Mouse (Mus musculus): ENCODE measurements around the gene Lrwd1. TPM values are rescaled to one million over a fixed set of nuclear protein-coding genes. Genes with fewer than 3 reads are reported as not detected.
A peak's percentile ranks its signal among the peaks of the same experiment; 100 is the strongest.
"Not testable (repeated sequence)": the region's sequence is repeated elsewhere in the genome, so short reads cannot be mapped to it uniquely, and the experiment has no call there.

The Lrwd1 gene
- polyA plus RNA-seq, 1 experiment from 2014 or later = 36.8 TPM

GRCm38 (mm10) chr5:136144606-136145430, 8.9 kb upstream of the Lrwd1 start:
- H3K4me1 ChIP-seq = no peaks in the 10 kb centered on the region
- H3K9me3 ChIP-seq = no peaks in the 10 kb centered on the region
- H3K4me2 ChIP-seq (replicated peaks) = no peak overlapping the region
- H3K27ac ChIP-seq (replicated peaks) = no peak overlapping the region
- H3K4me3 ChIP-seq = no peak overlapping the region
- WGBS = 73% methylated on average over 12 of the region's 12 CpGs
- H3K36me3 ChIP-seq = peaks cover 23% of the 10 kb centered on the region
- no peak for ATAC-seq (replicated peaks)
- H3K9ac ChIP-seq (replicated peaks) = no peak overlapping the region
- H3K27me3 ChIP-seq = no peaks in the 10 kb centered on the region

DNA sequence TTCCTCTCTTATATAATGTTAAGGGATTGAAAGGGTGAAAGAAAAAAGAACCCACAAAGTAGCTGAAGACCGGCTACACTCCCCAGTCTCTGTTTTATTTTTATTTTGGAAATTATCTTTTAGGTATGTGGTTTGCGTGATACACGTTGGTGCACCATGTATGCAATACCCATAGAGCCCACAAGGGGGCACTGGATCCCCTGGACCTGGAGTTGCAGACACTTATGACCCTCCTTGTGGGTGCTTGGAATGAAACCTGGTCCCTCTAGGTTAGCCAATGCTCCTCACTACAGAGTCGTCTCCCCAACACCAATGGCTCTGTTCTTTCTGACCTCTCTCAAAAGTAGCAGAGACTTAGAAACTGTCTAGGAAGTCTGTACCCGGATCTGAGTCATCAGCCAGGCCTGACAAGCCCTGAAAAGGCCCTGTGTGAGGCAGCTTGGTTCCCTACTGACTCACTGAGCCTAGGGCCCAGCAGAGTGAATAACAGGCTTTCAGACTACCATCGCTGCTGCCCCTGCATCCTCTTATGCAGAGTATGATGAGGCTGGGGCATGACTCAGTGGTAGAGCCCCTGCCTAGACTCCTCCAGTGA, 7.4 kb upstream of the Lrwd1 start:
- 87% methylated on average over 6 of the region's 6 CpGs for WGBS
- no peak for ATAC-seq (replicated peaks)
- H3K4me3 ChIP-seq = no peak overlapping the region

DNA sequence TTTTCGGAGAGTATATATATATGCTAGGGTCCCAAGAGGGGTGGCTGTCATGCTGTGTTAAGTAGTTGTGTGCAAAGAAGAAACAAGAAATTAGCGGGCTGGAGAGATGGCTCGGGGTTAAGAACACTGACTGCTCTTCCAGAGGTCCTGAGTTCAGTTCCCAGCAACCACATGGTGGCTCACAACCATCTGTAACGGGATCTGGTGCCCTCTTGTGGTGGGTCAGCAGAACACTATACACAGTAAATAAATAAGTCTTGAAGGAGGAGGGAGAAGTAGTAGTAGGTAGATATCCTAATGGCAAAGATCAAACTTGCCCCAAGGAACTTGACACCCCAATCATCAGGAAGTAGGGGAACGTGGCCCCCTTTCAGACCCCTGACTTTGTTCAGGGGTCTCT, 6.9 kb upstream of the Lrwd1 start:
- H3K36me3 ChIP-seq = peaks cover 27% of the 10 kb centered on the region
- H3K4me2 ChIP-seq (replicated peaks) = no peak overlapping the region
- no peaks in the 10 kb centered on the region for H3K4me1 ChIP-seq
- ATAC-seq (replicated peaks) = no peak
- H3K9ac ChIP-seq (replicated peaks) = no peak overlapping the region
- no peaks in the 10 kb centered on the region for H3K27me3 ChIP-seq
- H3K9me3 ChIP-seq = no peaks in the 10 kb centered on the region
- H3K4me3 ChIP-seq = no peak overlapping the region
- H3K27ac ChIP-seq (replicated peaks) = no peak overlapping the region
- 87% methylated on average over 5 of the region's 5 CpGs for WGBS

More for the DNA sequence above, 7.4 kb upstream of the Lrwd1 start:
- peaks cover 27% of the 10 kb centered on the region for H3K36me3 ChIP-seq
- no peaks in the 10 kb centered on the region for H3K27me3 ChIP-seq
- no peak overlapping the region for H3K9ac ChIP-seq (replicated peaks)
- H3K4me1 ChIP-seq = no peaks in the 10 kb centered on the region
- H3K9me3 ChIP-seq = no peaks in the 10 kb centered on the region
- H3K27ac ChIP-seq (replicated peaks) = no peak overlapping the region
- H3K4me2 ChIP-seq (replicated peaks) = no peak overlapping the region

GRCm38 (mm10) chr5:136140057-136140482, 4.2 kb upstream of the Lrwd1 start:
- Histone ChIP-seq H3K4me1 (peaks cover 17% of the 10 kb centered on the region), H3K4me2 (replicated peaks) (no peak overlapping the region), H3K4me3 (no peak overlapping the region), H3K9me3 (no peaks in the 10 kb centered on the region), H3K36me3 (peaks cover 27% of the 10 kb centered on the region), H3K27me3 (no peaks in the 10 kb centered on the region), H3K9ac (replicated peaks) (no peak overlapping the region), H3K27ac (replicated peaks) (no peak overlapping the region)
- WGBS = 95% methylated on average over 10 of the region's 10 CpGs
- ATAC-seq (replicated peaks) = no peak

- Histone ChIP-seq H3K9ac (replicated peaks) (no peak overlapping the region), H3K36me3 (peaks cover 27% of the 10 kb centered on the region), H3K9me3 (no peaks in the 10 kb centered on the region), H3K4me3 (no peak overlapping the region), H3K27me3 (no peaks in the 10 kb centered on the region), H3K27ac (replicated peaks) (no peak overlapping the region), H3K4me2 (replicated peaks) (no peak overlapping the region), H3K4me1 (peaks cover 23% of the 10 kb centered on the region)
- no peak for ATAC-seq (replicated peaks)
- WGBS = 96% methylated on average over 13 of the region's 13 CpGs
Observed at GRCm38 (mm10) chr5:136139393-136139792, 3.5 kb upstream of the Lrwd1 start.

- H3K27ac ChIP-seq (replicated peaks) = no peak overlapping the region
- peaks cover 32% of the 10 kb centered on the region for H3K36me3 ChIP-seq
- H3K4me3 ChIP-seq = no peak overlapping the region
- no peaks in the 10 kb centered on the region for H3K9me3 ChIP-seq
- 76% methylated on average over 13 of the region's 13 CpGs for WGBS
- H3K27me3 ChIP-seq = no peaks in the 10 kb centered on the region
- H3K4me2 ChIP-seq (replicated peaks) = no peak overlapping the region
- H3K4me1 ChIP-seq = peaks cover 24% of the 10 kb centered on the region
- ATAC-seq (replicated peaks) = no peak
- H3K9ac ChIP-seq (replicated peaks) = no peak overlapping the region
Observed at GRCm38 (mm10) chr5:136137658-136138274, 1.9 kb upstream of the Lrwd1 start.

DNA sequence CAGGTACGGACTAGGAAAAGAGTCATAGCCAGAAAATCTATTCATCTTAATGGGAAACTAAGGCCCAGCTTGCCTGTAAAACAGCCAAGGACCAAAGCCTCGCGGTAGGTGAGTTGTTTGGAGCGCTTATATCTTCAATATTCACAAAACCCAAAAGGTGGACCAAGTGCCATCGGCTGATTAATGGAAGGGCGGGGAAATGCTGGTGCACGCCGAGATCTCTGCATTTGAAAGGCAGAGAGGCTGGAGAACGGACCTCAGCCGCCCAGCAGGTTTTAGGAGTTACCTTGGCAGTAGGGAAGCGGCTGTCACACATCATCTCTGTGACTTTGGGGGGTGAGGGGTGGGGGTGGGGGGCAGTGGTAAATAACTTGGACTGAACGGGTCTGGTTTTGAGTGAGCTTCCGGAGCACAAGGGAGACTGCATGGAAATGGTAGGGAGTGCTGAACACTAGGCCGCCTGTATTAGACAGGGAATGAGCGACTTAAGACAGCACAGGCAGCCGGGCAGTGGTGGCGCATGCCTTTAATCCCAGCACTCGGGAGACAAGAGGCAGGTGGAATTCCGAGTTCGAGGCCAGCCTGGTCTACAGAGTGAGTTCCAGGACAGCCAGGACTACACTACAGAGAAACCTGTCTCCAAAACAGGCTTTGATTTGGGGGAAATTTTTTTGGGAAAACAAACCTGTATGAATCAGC, 567 bp upstream of the Lrwd1 start:
- Histone ChIP-seq H3K9ac (replicated peaks) (peak overlapping the region; percentile 83), H3K4me1 (peaks cover 24% of the 10 kb centered on the region), H3K36me3 (peaks cover 29% of the 10 kb centered on the region), H3K4me2 (replicated peaks) (peak overlapping the region; percentile 75), H3K27ac (replicated peaks) (0 out of 2 replicates have a peak overlapping the region, but pooled peaks have one; percentile 4), H3K27me3 (no peaks in the 10 kb centered on the region), H3K9me3 (no peaks in the 10 kb centered on the region), H3K4me3 (peak overlapping the region; percentile 77)
- ATAC-seq (replicated peaks) = no peak; the same call in 1 of the 2 replicates
- 8% methylated on average over 20 of the region's 20 CpGs for WGBS

GRCm38 (mm10) chr5:136122165-136122564, 13.7 kb downstream of the Lrwd1 start:
- H3K36me3 ChIP-seq = peaks cover 54% of the 10 kb centered on the region

DNA sequence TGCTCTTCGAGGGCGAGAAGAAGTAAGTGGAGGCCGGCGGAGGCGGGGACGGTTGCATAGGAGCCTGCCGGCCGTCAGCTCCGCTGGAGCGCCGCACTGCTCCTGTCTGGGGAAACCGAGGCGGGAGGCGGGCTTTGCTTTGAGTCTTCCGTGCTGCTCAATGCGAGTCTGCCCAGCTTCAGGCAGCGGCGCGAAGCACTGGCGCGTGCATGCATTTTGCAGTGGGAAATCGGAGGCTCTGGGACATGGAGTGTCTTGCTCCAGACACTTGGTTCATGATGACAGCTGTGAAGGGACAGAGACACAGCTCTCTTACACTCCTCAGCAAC, 19.1 kb downstream of the Lrwd1 start:
- peak overlapping the region; percentile 84 for H3K4me3 ChIP-seq
- H3K27ac ChIP-seq (replicated peaks) = peak overlapping the region; percentile 79
- peaks cover 15% of the 10 kb centered on the region for H3K36me3 ChIP-seq
- peaks cover 26% of the 10 kb centered on the region for H3K4me1 ChIP-seq
- H3K4me2 ChIP-seq (replicated peaks) = peak overlapping the region; percentile 85
- no peaks in the 10 kb centered on the region for H3K9me3 ChIP-seq
- peak; percentile 72 for ATAC-seq (replicated peaks)
- WGBS = 0% methylated on average over 22 of the region's 22 CpGs
- no peaks in the 10 kb centered on the region for H3K27me3 ChIP-seq
- peak overlapping the region; percentile 83 for H3K9ac ChIP-seq (replicated peaks)

More at GRCm38 (mm10) chr5:136122165-136122564, 13.7 kb downstream of the Lrwd1 start:
- Histone ChIP-seq H3K9ac (replicated peaks) (no peak overlapping the region), H3K4me3 (no peak overlapping the region), H3K4me2 (replicated peaks) (no peak overlapping the region), H3K27ac (replicated peaks) (no peak overlapping the region), H3K9me3 (no peaks in the 10 kb centered on the region), H3K4me1 (peaks cover 14% of the 10 kb centered on the region), H3K27me3 (no peaks in the 10 kb centered on the region)
- 93% methylated on average over 10 of the region's 10 CpGs for WGBS
- no peak for ATAC-seq (replicated peaks)

DNA sequence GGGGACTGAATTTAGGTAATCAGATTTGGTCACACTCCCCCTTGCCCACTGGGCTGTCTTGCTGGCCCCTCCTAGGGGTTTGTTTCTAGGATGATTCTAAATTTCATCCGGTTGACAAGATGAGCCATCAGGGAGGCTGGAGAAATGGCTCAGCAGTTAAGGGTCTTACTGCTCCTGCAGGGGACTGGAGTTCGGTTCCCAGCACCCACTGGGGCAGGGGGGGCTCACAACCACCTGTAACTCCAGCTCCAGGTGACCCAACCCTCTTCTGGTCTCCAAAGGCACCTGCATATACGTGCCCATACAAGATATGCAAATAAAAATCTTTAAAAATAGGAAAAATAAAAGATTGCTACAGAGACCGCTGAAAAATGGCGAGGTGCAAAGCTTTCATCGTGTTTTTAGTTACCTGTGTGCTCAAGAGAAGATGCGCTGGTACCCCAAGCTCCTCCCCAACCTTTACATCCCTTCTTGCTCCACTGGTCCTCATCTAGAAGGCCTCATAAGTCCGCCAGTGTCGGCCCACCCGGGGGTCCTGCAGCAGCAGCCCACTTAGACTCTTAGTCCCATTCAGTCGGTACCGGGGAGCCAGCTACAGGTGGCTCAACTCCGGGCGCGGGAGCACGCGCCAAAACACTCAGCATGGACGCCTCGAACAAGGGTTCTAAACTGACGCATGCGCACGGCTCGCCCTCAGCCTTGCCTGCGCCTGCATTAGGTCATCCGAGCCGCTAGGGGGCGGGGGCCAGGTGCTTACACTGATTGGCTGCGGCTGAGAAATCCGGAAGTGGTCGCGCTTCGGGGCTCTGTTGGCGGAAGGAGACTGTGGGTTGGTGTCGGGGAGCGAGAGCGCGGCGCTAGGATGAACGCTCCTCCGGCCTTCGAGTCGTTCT, 19.7 kb downstream of the Lrwd1 start, which contains the start of gene Polr2j:
Gene Polr2j (plus strand): TSS at position 741 of the 893 bp plus-strand sequence.
- no peaks in the 10 kb centered on the region for H3K9me3 ChIP-seq
- H3K4me1 ChIP-seq = peaks cover 26% of the 10 kb centered on the region
- H3K4me3 ChIP-seq = peak within 1 kb of the TSS; percentile 84
- ATAC-seq (replicated peaks) = peak; percentile 97
- no peaks in the 10 kb centered on the region for H3K27me3 ChIP-seq
- WGBS = 3% methylated on average over 42 of the region's 42 CpGs
- H3K27ac ChIP-seq (replicated peaks) = peak within 1 kb of the TSS; percentile 79
- H3K36me3 ChIP-seq = peaks cover 14% of the 10 kb centered on the region
- peak within 1 kb of the TSS; percentile 85 for H3K4me2 ChIP-seq (replicated peaks)
- H3K9ac ChIP-seq (replicated peaks) = peak within 1 kb of the TSS; percentile 83

DNA sequence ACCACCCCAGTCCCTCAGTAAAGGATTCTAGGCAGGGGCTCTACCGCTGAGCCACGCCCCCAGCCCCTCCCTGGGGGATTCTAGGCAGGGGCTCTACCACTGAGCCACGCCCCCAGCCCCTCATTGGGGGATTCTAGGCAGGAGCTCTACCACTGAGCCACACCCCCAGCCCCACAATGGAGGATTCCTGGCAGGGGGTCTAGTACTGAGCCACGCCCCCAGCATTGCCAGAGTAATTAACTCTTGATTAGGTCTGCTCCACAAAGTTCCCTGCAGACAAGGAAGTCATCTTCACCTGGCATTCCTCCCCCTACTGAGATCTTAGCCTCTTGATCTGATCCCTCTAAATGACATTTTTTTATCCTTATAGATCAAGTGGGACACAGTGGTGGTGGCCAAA, 22.3 kb downstream of the Lrwd1 start:
- H3K27ac ChIP-seq (replicated peaks); H3K9ac ChIP-seq (replicated peaks); H3K9me3 ChIP-seq; H3K4me3 ChIP-seq; H3K36me3 ChIP-seq; H3K4me2 ChIP-seq (replicated peaks); ATAC-seq (replicated peaks); H3K27me3 ChIP-seq: not testable (repeated sequence)
- H3K4me1 ChIP-seq = peaks cover 24% of the 10 kb centered on the region
- WGBS = 44% methylated on average over 4 of the region's 4 CpGs
